29 mouse cellular contexts compared by ENCODE assay signal in the genomic region with DNA sequence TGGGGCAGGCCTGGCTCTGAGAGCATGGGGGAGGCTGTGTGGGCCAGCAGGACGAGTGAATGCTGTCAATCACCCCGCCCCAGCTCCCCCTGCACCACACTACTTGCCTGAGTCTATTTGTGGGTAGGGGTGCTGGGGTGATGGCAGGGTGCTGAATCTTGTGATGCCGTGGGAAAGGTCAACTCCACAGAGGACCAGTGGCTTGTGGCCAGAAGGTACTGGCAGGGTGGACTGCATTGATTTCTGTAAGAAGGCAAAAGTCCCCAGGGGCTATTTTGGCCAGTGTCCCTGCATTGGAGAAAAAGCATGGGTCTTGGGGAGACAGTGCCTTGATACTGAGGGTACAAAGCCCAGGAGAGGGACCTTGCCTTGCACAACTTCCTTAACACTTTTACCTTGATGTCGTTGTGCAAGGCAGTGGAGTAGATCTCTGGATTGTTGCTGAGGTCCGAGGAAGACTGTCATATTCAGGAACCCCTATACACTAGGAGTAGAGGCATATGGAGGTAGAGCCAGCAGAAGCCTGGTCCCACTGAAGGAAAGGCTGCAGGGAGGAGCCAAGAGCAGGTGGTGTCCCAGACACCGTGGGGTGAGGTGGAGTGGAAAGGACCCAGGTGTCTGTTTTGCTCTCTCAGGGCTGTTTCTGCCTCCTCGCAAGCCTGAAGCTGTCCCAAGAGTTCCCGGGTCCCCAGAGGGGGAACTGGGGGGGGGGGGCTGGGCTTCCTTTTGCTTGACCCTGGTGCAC. TPM values are rescaled to one million over a fixed set of nuclear protein-coding genes. Genes with fewer than 3 reads are reported as not detected.
DNase-seq lines count a peak whose midpoint lies in the region; ATAC-seq and TF ChIP-seq lines count a peak whose summit lies in the region.
"Had no signal": no experiment of that assay in that cellular context is flagged by ENCODE, and none has a peak within 500 bp of the region (broad histone marks: within the 10 kb centered on the region; RNA-seq: fewer than 3 reads in every experiment).

No protein-coding gene starts in this region.

- no peak for ATAC-seq in cerebellum, adult (ENCODE audit: insufficient number of reproducible peaks, low FRiP score, low TSS enrichment)
- no peak for ATAC-seq in hindbrain, embryonic 12.5 days (ENCODE audit: low FRiP score)
- ATAC-seq in hindbrain, postnatal 0 days, result no peak
- no peak for ATAC-seq in neural tube, embryonic 12.5 days (ENCODE audit: low FRiP score, low read depth)
- ATAC-seq: CD4-positive, CD25-positive, alpha-beta regulatory T cell, adult 4 months; liver, embryonic 12.5 days; liver, postnatal 0 days had no signal

- peaks cover 84% of the 10 kb centered on the region for H3K4me1 ChIP-seq in hindbrain, embryonic 12.5 days
- peaks cover 67% of the 10 kb centered on the region for H3K4me1 ChIP-seq in hindbrain, postnatal 0 days (ENCODE audit: insufficient read depth, low read length)
- peaks cover 74% of the 10 kb centered on the region for H3K4me1 ChIP-seq in neural tube, embryonic 12.5 days

- 54% methylated on average over 8 of the region's 8 CpGs for WGBS in hindbrain, embryonic 12.5 days
- 43% methylated on average over 8 of the region's 8 CpGs for WGBS in hindbrain, postnatal 0 days
- WGBS in neural tube, embryonic 12.5 days, result 68% methylated on average over 8 of the region's 8 CpGs

- no peaks in the 10 kb centered on the region for H3K9me3 ChIP-seq in hindbrain, embryonic 12.5 days (replicated peaks)
- H3K9me3 ChIP-seq in hindbrain, postnatal 0 days (ENCODE audit: low read length), result no peaks in the 10 kb centered on the region
- no peaks in the 10 kb centered on the region for H3K9me3 ChIP-seq in neural tube, embryonic 12.5 days
- H3K9me3 ChIP-seq: embryonic facial prominence, embryonic 13.5 days; hindbrain, embryonic 15.5 days; kidney, embryonic 15.5 days; limb, embryonic 13.5 days; liver, embryonic 12.5 days; stomach, embryonic 15.5 days had no signal

- H3K36me3 ChIP-seq in hindbrain, embryonic 12.5 days, result peaks cover 11% of the 10 kb centered on the region; the same call in 1 of the 2 replicates
- H3K36me3 ChIP-seq in hindbrain, postnatal 0 days (ENCODE audit: insufficient read depth, low read length), result no peaks in the 10 kb centered on the region
- H3K36me3 ChIP-seq in neural tube, embryonic 12.5 days, result 0 out of 2 replicates have a peak, but pooled peaks cover 7% of the 10 kb centered on the region
- H3K36me3 ChIP-seq: embryonic facial prominence, embryonic 13.5 days; forebrain, embryonic 10.5 days; hindbrain, embryonic 15.5 days; kidney, embryonic 15.5 days; limb, embryonic 13.5 days; liver, embryonic 12.5 days; stomach, embryonic 15.5 days had no signal

- H3K9ac ChIP-seq in hindbrain, embryonic 12.5 days, result no peak overlapping the region
- no peak overlapping the region for H3K9ac ChIP-seq in hindbrain, postnatal 0 days (replicated peaks; ENCODE audit: low read length)
- H3K9ac ChIP-seq in neural tube, embryonic 12.5 days, result no peak overlapping the region
- H3K9ac ChIP-seq: embryonic facial prominence, embryonic 13.5 days; hindbrain, embryonic 15.5 days; kidney, embryonic 15.5 days; limb, embryonic 13.5 days; liver, embryonic 12.5 days; liver, postnatal 0 days; stomach, embryonic 15.5 days had no signal

- DNase-seq in cerebellum, adult 9-11 months, result peak; percentile 65
- DNase-seq in hindbrain, postnatal 0 days (ENCODE audit: low spot score), result no peak
- DNase-seq in neural tube, embryonic 10.5 days (ENCODE audit: extremely low spot score, low spot score), result no peak
- DNase-seq in spleen, adult 18-20 months, result no peak
- DNase-seq: adrenal gland, postnatal 25 days; gastrocnemius, postnatal 14 days; heart, postnatal 14 days; kidney, adult 18-20 months; kidney, postnatal 25 days; liver, postnatal 0 days; lung, postnatal 36 days; retina, postnatal 1 day; right cerebral cortex, postnatal 14 days; thymus, postnatal 14 days had no signal

- H3K4me2 ChIP-seq in hindbrain, embryonic 12.5 days (replicated peaks), result no peak overlapping the region
- no peak overlapping the region for H3K4me2 ChIP-seq in hindbrain, postnatal 0 days (ENCODE audit: low read depth, low read length)
- H3K4me2 ChIP-seq in neural tube, embryonic 12.5 days (replicated peaks), result peak overlapping the region; percentile 13; the same call in 1 of the 2 replicates
- H3K4me2 ChIP-seq: embryonic facial prominence, embryonic 13.5 days; hindbrain, embryonic 15.5 days; kidney, embryonic 15.5 days; limb, embryonic 13.5 days; liver, embryonic 12.5 days; midbrain, embryonic 11.5 days; stomach, embryonic 15.5 days had no signal

- TF ChIP-seq CTCF in hindbrain, postnatal 0 days (IDR thresholded peaks at IDR 0.05; ENCODE audit: low read depth), result no peak

- no peak overlapping the region for H3K4me3 ChIP-seq in hindbrain, embryonic 12.5 days
- no peak overlapping the region for H3K4me3 ChIP-seq in hindbrain, postnatal 0 days (ENCODE audit: low read length)
- H3K4me3 ChIP-seq in neural tube, embryonic 12.5 days, result no peak overlapping the region
- H3K4me3 ChIP-seq: embryonic facial prominence, embryonic 13.5 days; forebrain, embryonic 10.5 days; hindbrain, embryonic 15.5 days; kidney, embryonic 15.5 days; limb, embryonic 13.5 days; liver, embryonic 12.5 days; stomach, embryonic 15.5 days had no signal

- H3K27me3 ChIP-seq in hindbrain, embryonic 12.5 days, result peaks cover 73% of the 10 kb centered on the region
- H3K27me3 ChIP-seq in hindbrain, postnatal 0 days (ENCODE audit: insufficient read depth, low read length), result no peaks in the 10 kb centered on the region
- peaks cover 78% of the 10 kb centered on the region for H3K27me3 ChIP-seq in neural tube, embryonic 12.5 days (replicated peaks)

- peak overlapping the region; percentile 71 for H3K27ac ChIP-seq in hindbrain, embryonic 12.5 days
- no peak overlapping the region for H3K27ac ChIP-seq in hindbrain, postnatal 0 days
- no peak overlapping the region for H3K27ac ChIP-seq in neural tube, embryonic 12.5 days
- H3K27ac ChIP-seq: embryonic facial prominence, embryonic 13.5 days; forebrain, embryonic 10.5 days; kidney, embryonic 15.5 days; limb, embryonic 13.5 days; liver, embryonic 12.5 days; stomach, embryonic 15.5 days had no signal

RNA-seq across cellular contexts. Expression of a gene that starts 5.8 kb away (rescaled TPM):
- polyA plus RNA-seq in hindbrain, embryonic 12.5 days (2016; fragmentation: Nextera tagmentation; extraction: Ambion mirVana), result 21.3 and 23.0 TPM in 2 replicates
- total RNA-seq in hindbrain, postnatal 0 days (2014; rRNA removed), result 355 and 426 TPM in 2 replicates
- 54.4 and 60.4 TPM in 2 replicates for polyA plus RNA-seq in hindbrain, postnatal 0 days (2015; fragmentation: Nextera tagmentation; extraction: Ambion mirVana)
- polyA plus RNA-seq in neural tube, embryonic 12.5 days (2016; fragmentation: Nextera tagmentation; extraction: Ambion mirVana), result 31.2 and 32.9 TPM in 2 replicates
- total RNA-seq: common myeloid progenitor, adult 5-6 weeks; granulocyte monocyte progenitor cell, adult 5-6 weeks; megakaryocyte, adult 5-6 weeks had no signal
- polyA plus RNA-seq: CD4-positive, CD25-positive, alpha-beta regulatory T cell, adult 4 months had no signal

RNA-seq across cellular contexts. Expression of a gene that starts 25.2 kb away (rescaled TPM):
- 20.0 and 23.0 TPM in 2 replicates for polyA plus RNA-seq in hindbrain, embryonic 12.5 days (2016; fragmentation: Nextera tagmentation; extraction: Ambion mirVana)
- total RNA-seq in hindbrain, postnatal 0 days (2014; rRNA removed), result 250 and 283 TPM in 2 replicates
- 230 and 252 TPM in 2 replicates for polyA plus RNA-seq in hindbrain, postnatal 0 days (2015; fragmentation: Nextera tagmentation; extraction: Ambion mirVana)
- 26.4 and 28.3 TPM in 2 replicates for polyA plus RNA-seq in neural tube, embryonic 12.5 days (2016; fragmentation: Nextera tagmentation; extraction: Ambion mirVana)

RNA-seq across cellular contexts. Expression of a gene that starts 40.1 kb away (rescaled TPM):
- polyA plus RNA-seq in hindbrain, embryonic 12.5 days (2016; fragmentation: Nextera tagmentation; extraction: Ambion mirVana), result 1.8 and 3.9 TPM in 2 replicates
- 11.9 and 18.3 TPM in 2 replicates for total RNA-seq in hindbrain, postnatal 0 days (2014; rRNA removed)
- 10.4 and 12.6 TPM in 2 replicates for polyA plus RNA-seq in hindbrain, postnatal 0 days (2015; fragmentation: Nextera tagmentation; extraction: Ambion mirVana)
- polyA plus RNA-seq in neural tube, embryonic 12.5 days (2016; fragmentation: Nextera tagmentation; extraction: Ambion mirVana), result 4.7 and 5.5 TPM in 2 replicates
